Mouse (Mus musculus) left cerebral cortex, adult 2 months (tissue): ENCODE results near the gene Flvcr2. TPM values are rescaled to one million over a fixed set of nuclear protein-coding genes. Genes with fewer than 3 reads are reported as not detected.

ENCODE experiments used
- DNase-seq, 2 experiments: peaks; one replicate each; pipeline ENCODE4 v3.0.0; 2021 to 2022; ENCODE audit warnings: low spot score in 2 of 2, mixed read lengths in 1 of 2; ENCODE audit errors: extremely low spot score in 1 of 2
- H3K27ac ChIP-seq: fragments of 200-600 bp; 2 replicates; pipeline ENCODE4 v1.8.1; 2022
- H3K4me3 ChIP-seq: fragments of 200-600 bp; 2 replicates; pipeline ENCODE4 v1.8.1; 2022
- CTCF ChIP-seq: fragments of 200-600 bp; IDR thresholded peaks from 2 replicates; pipeline ENCODE4 v1.8.1; 2022; ENCODE audit warnings: antibody characterized with exemption, mild to moderate bottlenecking, moderate library complexity
- intact Hi-C: fragments of 180-260 bp; cut with DNase I; formaldehyde crosslinking; loops from one replicate; pipeline ENCODE4 v1.15.1; 2025
- total RNA-seq, 2 experiments: library from RNA; stranded (reverse); gene quantifications; 2 replicates each; pipeline ENCODE4 v1.2.3; 2021

Gene Flvcr2
- total RNA-seq, 2 experiments from 2014 or later = 2.2 to 2.7 TPM

- intact Hi-C loops = no loop called here
- TF ChIP-seq CTCF = no peak
- no peak for DNase-seq
- Histone ChIP-seq H3K27ac (no peak overlapping the region), H3K4me3 (no peak overlapping the region)
Measured at GRCm38 (mm10) chr12:85810959-85811358, 64.6 kb downstream of the Flvcr2 start.

- intact Hi-C loops = no loop called here
- Histone ChIP-seq H3K27ac (no peak overlapping the region), H3K4me3 (no peak overlapping the region)
- no peak for DNase-seq
- no peak for TF ChIP-seq CTCF
Measured at GRCm38 (mm10) chr12:85811676-85812075, 65.3 kb downstream of the Flvcr2 start.

GRCm38 (mm10) chr12:85813599-85813998, 67.3 kb downstream of the Flvcr2 start:
- DNase-seq = no peak
- Histone ChIP-seq H3K4me3 (no peak overlapping the region), H3K27ac (peak overlapping the region; percentile 50)
- intact Hi-C loops = no loop called here
- no peak for TF ChIP-seq CTCF

- H3K27ac ChIP-seq = no peak overlapping the region
- intact Hi-C loops = no loop called here
Measured at GRCm38 (mm10) chr12:85822051-85822450, 75.7 kb downstream of the Flvcr2 start.

DNA sequence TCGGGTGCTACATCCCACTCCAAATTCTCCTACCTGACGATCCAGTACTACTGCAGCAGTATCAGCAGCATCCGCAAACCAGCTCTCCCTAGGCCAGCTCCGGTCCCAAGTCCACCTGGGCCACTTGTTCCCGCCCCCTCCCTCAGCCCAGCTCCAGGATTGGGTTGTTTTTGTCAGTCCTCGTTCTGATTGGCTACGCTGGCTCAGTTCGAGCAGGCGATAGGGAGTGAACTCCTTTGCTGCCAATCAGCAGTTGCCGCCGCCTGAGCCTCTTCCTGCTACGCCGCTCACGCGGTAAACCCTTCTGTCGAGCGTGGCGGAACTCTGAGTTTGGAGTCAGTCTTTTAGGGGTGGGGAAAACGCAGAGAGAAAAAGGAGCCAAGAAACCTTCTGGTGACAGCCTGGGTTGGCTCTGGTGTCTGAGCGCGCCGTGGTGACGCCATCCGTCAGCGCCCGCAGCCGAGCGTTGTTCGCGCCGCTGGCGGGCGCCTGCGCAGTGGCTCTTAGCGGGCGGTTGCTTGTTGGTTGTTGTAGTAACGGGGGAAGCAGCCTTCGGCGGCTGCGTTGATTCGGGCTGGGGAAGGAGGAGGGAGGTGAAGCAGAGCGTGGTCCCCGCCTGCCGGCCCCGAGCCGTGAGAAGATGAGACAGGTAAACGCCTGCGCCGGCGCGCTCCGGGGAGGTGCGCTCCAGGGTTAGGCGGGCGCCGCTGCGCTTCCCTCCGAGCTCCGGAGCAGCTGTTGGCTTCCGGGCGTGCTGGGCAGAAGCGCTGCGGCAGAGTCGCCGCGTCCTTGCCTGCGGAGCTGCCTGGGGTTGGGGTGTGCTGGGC, 78.3 kb downstream of the Flvcr2 start, which contains the start of the genes Erg28 and Ttll5:
Erg28 (minus strand) TSS at position 113 of the 827 bp plus-strand sequence.
Ttll5 (plus strand) TSS at position 222 of the 827 bp plus-strand sequence.
- Histone ChIP-seq H3K4me3 (peak within 1 kb of the TSS; percentile 59), H3K27ac (peak within 1 kb of the TSS; percentile 96)
- intact Hi-C loops = no loop called here
- TF ChIP-seq CTCF = no peak; the same call in 1 of the 2 replicates
- peak; percentile 95 to 97 for DNase-seq

More at GRCm38 (mm10) chr12:85822051-85822450, 75.7 kb downstream of the Flvcr2 start:
- no peak for DNase-seq
- peak; percentile 20 for TF ChIP-seq CTCF
- no peak overlapping the region for H3K4me3 ChIP-seq

DNA sequence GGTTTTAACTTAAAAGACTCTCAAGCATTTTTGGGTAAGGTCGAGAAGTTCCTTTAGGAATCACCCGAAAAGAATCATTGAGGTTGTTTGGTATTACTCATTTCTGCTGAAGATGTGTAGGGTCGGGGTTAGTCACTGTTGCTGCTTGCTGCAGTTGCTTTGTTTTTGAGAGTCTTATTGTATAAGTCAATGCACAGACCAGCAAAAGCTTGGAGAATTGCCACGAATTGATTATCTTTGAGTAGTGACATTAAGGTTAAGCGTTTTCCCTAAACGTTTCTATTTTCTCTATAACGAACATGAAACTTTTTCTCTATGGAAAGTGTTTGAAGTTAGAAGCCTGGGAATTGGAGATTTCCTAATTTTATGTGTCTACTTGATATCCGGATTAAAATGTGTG, 79.0 kb downstream of the Flvcr2 start:
- intact Hi-C loops = no loop called here
- H3K4me3 ChIP-seq = peak overlapping the region; percentile 59
- TF ChIP-seq CTCF = no peak
- DNase-seq = no peak
- peak overlapping the region; percentile 96 for H3K27ac ChIP-seq

DNA sequence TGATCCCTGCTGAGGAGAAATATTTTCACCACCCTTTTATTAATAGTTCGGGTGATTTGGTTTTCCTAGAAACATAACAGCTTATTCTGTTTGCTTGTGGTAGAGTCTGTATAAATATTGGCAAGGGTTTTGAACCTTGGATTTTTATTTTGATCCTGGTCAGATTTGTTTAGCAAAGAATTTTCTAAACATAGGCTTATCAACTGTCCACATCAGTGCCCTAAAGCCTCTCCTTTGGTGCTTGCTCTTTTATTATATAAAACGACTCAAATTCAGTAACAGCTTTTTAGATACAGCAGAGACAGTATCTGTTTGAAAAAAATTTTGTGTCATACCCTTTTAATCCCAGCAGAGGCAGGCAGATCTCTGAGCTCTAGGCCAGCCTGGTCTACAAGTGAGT, 79.5 kb downstream of the Flvcr2 start:
- intact Hi-C loops = no loop called here
- Histone ChIP-seq H3K27ac (peak overlapping the region; percentile 96; the same call in 1 of the 2 replicates), H3K4me3 (peak overlapping the region; percentile 59)
- no peak; the same call in 1 of the 2 replicates for TF ChIP-seq CTCF
- DNase-seq = no peak

- intact Hi-C loops = no loop called here
- Histone ChIP-seq H3K4me3 (no peak overlapping the region), H3K27ac (no peak overlapping the region)
- DNase-seq = no peak
- no peak for TF ChIP-seq CTCF
Measured at GRCm38 (mm10) chr12:85828856-85829255, 82.5 kb downstream of the Flvcr2 start.

DNA sequence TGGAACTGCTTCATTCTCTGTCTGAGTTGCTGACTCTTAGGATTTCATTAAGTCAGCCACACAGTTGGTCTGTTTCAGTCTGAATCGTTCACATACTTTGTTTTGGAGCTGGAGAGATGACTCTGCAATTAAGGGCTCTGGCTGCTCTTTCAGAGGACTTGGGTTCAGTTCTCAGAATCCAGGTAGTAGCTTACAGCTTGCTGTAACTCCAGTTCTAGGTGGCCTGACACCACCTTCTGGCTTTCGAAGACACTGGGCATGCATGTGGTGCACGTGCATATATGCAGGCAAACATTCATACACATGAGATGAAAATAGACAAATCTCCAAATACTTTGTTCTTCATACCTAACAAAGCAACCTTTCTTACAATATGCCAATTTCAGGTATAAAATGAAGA, 83.5 kb downstream of the Flvcr2 start:
- DNase-seq = no peak
- Histone ChIP-seq H3K4me3 (no peak overlapping the region), H3K27ac (no peak overlapping the region)
- intact Hi-C loops = no loop called here
- no peak for TF ChIP-seq CTCF

DNA sequence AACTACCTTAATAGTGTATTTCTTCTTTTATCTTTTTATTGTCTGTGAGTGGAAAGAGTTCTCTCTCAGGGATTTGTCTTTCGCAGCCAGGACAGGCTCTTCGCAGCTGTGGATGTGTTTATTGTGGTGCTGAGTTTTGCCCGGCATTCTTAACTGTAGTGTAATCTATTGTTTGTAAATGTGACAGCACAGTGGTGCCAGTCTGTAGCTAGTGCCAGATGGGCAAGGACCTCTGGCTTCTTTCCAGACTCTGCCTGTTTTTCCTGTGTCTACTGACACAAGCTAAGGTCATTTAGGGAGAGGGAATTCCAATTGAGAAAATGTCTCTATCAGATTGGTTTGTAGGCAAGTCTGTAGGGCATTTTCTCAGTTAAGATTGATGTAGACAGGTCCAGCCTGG, 84.4 kb downstream of the Flvcr2 start:
- no peak for DNase-seq
- intact Hi-C loops = no loop called here
- Histone ChIP-seq H3K27ac (0 out of 2 replicates have a peak overlapping the region, but pooled peaks have one; percentile 38), H3K4me3 (no peak overlapping the region)
- no peak for TF ChIP-seq CTCF

GRCm38 (mm10) chr12:85834543-85834942, 88.2 kb downstream of the Flvcr2 start:
- DNase-seq = no peak
- no peak overlapping the region for H3K27ac ChIP-seq
- intact Hi-C loops = no loop called here
- no peak for TF ChIP-seq CTCF
- no peak overlapping the region for H3K4me3 ChIP-seq

DNA sequence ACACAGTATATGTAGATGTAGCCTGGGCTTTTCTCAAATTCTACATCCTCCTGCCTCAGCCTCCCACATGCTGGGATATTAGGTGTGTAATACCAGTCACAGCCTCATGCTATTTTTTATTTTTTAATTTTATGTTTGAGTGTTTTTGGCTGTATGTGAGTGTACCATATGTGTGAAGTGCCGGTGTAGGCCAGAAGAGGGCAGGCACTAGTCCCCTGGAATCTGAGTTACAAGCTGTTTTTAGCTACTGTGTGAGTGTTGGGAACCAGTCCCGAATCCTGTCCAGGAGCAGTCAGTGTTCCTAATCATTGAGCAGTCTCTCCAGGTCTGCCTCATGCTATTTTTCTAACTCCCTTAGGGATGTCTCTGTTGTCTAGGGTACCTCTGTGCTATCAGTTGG, 91.4 kb downstream of the Flvcr2 start:
- DNase-seq = no peak
- Histone ChIP-seq H3K27ac (no peak overlapping the region), H3K4me3 (no peak overlapping the region)
- peak; percentile 13 for TF ChIP-seq CTCF
- intact Hi-C loops = no loop called here
